Mouse (Mus musculus): ENCODE results near the gene Ephb4. TPM values are rescaled to one million over a fixed set of nuclear protein-coding genes. Genes with fewer than 3 reads are reported as not detected.

Gene Ephb4
- total and polyA plus RNA-seq, 3 experiments, result 35.2 to 53.9 (median 45.9) TPM

DNA sequence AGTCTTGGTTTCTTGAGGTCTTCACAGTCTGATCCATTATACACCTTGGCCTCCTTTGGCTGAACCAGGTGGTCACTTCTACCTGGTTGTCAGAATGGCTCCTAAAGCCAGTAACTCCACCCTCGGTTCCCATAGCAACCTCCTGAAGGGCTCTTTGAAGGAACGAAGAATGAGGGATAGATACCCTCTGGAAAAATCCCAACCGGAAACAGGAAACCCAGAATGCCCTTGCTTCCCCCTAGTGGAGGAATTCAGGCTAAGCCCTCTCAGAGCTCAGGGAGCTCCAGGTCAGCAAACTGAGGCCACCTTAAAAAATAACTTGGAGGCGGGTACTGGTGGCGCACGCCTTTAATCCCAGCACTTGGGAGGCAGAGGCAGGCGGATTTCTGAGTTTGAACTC, 26.3 kb downstream of the Ephb4 start:
- DNase-seq, result peak in 1 of 2 experiments; percentile 17
- intact Hi-C loops (cut with DNase I), result loop anchor here (1.0 to 5.0 kb wide), 3 partner anchors 25 to 244 kb away; partner anchors contain the start of gene Ephb4

DNA sequence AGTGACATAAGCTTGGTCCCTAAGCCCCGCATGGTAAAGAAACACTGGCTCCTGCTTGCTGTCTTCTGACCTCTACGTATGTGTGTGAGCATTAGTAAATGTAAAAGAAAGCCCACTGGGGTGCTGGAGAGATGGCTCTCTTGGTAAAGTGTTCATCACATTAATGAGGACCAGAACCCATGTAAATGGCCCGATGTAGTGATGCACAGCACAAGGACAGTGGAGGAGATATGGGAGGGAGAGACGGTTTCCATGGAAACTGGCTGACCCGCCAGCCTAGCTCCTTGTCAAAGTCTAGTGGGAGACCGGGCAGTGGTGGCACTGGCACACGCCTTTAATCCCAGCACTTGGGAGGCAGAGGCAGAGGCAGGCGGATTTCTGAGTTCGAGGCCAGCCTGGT, 26.8 kb downstream of the Ephb4 start:
- no peak for DNase-seq
- no peak overlapping the region for H3K4me3 ChIP-seq
- intact Hi-C loops (cut with DNase I), result loop anchor here (1.0 to 5.0 kb wide), 3 partner anchors 26 to 244 kb away; partner anchors contain the start of gene Ephb4
- peaks cover 14% of the 10 kb centered on the region for H3K4me1 ChIP-seq (ENCODE audit: control insufficient read depth, insufficient read depth, low read length)
- H3K79me2 ChIP-seq (replicated peaks; ENCODE audit: control insufficient read depth, insufficient read depth, low read length), result no peaks in the 10 kb centered on the region
- H3K27me3 ChIP-seq (ENCODE audit: control insufficient read depth, insufficient read depth, low read length), result no peaks in the 10 kb centered on the region
- no peak overlapping the region for H3K27ac ChIP-seq
- no peak overlapping the region for H3K9ac ChIP-seq (ENCODE audit: low read depth, low read length)
- H3K36me3 ChIP-seq (ENCODE audit: control insufficient read depth, insufficient read depth, low read length), result peaks cover 7% of the 10 kb centered on the region
- 0 out of 2 replicates have a peak, but pooled peaks have one; percentile 5 for TF ChIP-seq EP300 (IDR thresholded peaks at IDR 0.05; ENCODE audit: insufficient read depth, low read depth, low read length)
- no peak for TF ChIP-seq CTCF (IDR thresholded peaks at IDR 0.05)
- 34% methylated on average over 9 of the region's 9 CpGs for WGBS

More for the DNA sequence above, 26.3 kb downstream of the Ephb4 start:
- TF ChIP-seq CTCF (IDR thresholded peaks at IDR 0.05), result peak; percentile 69
- TF ChIP-seq POLR2A (IDR thresholded peaks at IDR 0.05; ENCODE audit: insufficient read depth, low read depth, low read length), result no peak
- TF ChIP-seq EP300 (IDR thresholded peaks at IDR 0.05; ENCODE audit: insufficient read depth, low read depth, low read length), result no peak
- 34% methylated on average over 7 of the region's 7 CpGs for WGBS
- Histone ChIP-seq H3K4me3 (no peak overlapping the region), H3K4me1 (ENCODE audit: control insufficient read depth, insufficient read depth, low read length) (peaks cover 14% of the 10 kb centered on the region), H3K27ac (no peak overlapping the region; the same call in 1 of the 2 replicates), H3K36me3 (ENCODE audit: control insufficient read depth, insufficient read depth, low read length) (peaks cover 7% of the 10 kb centered on the region), H3K27me3 (ENCODE audit: control insufficient read depth, insufficient read depth, low read length) (no peaks in the 10 kb centered on the region), H3K9ac (ENCODE audit: low read depth, low read length) (no peak overlapping the region), H3K79me2 (replicated peaks; ENCODE audit: control insufficient read depth, insufficient read depth, low read length) (no peaks in the 10 kb centered on the region)

DNA sequence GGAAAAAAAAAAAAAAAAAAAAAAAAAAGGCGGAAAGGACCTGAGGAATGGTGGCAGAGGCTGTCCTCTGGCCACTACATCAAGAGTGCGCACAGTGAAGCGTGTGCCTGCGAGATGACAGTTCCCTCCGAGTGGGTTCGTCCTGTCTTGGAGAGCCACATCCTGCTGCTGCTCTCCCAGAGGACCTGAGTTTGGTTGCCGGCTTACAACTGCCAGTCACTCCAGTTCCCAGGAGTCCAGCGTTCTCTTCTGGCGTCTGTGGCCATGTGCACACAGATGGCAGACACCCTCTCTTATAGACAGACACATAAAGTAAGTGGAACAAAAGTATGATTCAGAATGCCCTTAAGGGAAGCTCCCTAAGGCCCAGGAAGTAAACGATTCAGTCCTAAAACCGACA, 27.3 kb downstream of the Ephb4 start:
- Histone ChIP-seq H3K4me3 (no peak overlapping the region), H3K27ac (no peak overlapping the region), H3K36me3 (ENCODE audit: control insufficient read depth, insufficient read depth, low read length) (peaks cover 7% of the 10 kb centered on the region), H3K27me3 (ENCODE audit: control insufficient read depth, insufficient read depth, low read length) (no peaks in the 10 kb centered on the region), H3K9ac (ENCODE audit: low read depth, low read length) (no peak overlapping the region), H3K79me2 (replicated peaks; ENCODE audit: control insufficient read depth, insufficient read depth, low read length) (no peaks in the 10 kb centered on the region), H3K4me1 (ENCODE audit: control insufficient read depth, insufficient read depth, low read length) (peaks cover 14% of the 10 kb centered on the region)
- intact Hi-C loops (cut with DNase I), result loop anchor here (2.0 to 5.0 kb wide), 2 partner anchors 26 to 245 kb away; partner anchors contain the start of gene Ephb4
- 7% methylated on average over 10 of the region's 11 CpGs for WGBS
- 0 out of 2 replicates have a peak, but pooled peaks have one; percentile 1 for TF ChIP-seq CTCF (IDR thresholded peaks at IDR 0.05)
- TF ChIP-seq POLR2A (IDR thresholded peaks at IDR 0.05; ENCODE audit: insufficient read depth, low read depth, low read length), result no peak
- no peak for TF ChIP-seq EP300 (IDR thresholded peaks at IDR 0.05; ENCODE audit: insufficient read depth, low read depth, low read length)
- peak; percentile 46 to 50 for DNase-seq

- TF ChIP-seq EP300 (IDR thresholded peaks at IDR 0.05; ENCODE audit: insufficient read depth, low read depth, low read length) (no peak), CTCF (IDR thresholded peaks at IDR 0.05) (no peak), POLR2A (IDR thresholded peaks at IDR 0.05; ENCODE audit: insufficient read depth, low read depth, low read length) (0 out of 2 replicates have a peak, but pooled peaks have one; percentile 19)
- Histone ChIP-seq H3K9ac (ENCODE audit: low read depth, low read length) (no peak overlapping the region), H3K36me3 (ENCODE audit: control insufficient read depth, insufficient read depth, low read length) (peaks cover 7% of the 10 kb centered on the region), H3K27ac (no peak overlapping the region), H3K4me1 (ENCODE audit: control insufficient read depth, insufficient read depth, low read length) (peaks cover 14% of the 10 kb centered on the region), H3K27me3 (ENCODE audit: control insufficient read depth, insufficient read depth, low read length) (no peaks in the 10 kb centered on the region), H3K79me2 (replicated peaks; ENCODE audit: control insufficient read depth, insufficient read depth, low read length) (no peaks in the 10 kb centered on the region), H3K4me3 (no peak overlapping the region)
- WGBS, result 20% methylated on average over 11 of the region's 15 CpGs
- intact Hi-C loops (cut with DNase I), result loop anchor here (2.0 to 5.0 kb wide), 2 partner anchors 27 to 245 kb away; partner anchors contain the start of gene Ephb4
- no peak for DNase-seq
Observed at GRCm38 (mm10) chr5:137377603-137378002, 27.7 kb downstream of the Ephb4 start.

GRCm38 (mm10) chr5:137381152-137381551, 31.2 kb downstream of the Ephb4 start:
- DNase-seq, result peak; percentile 59 to 74
- no peak overlapping the region for H3K27ac ChIP-seq
- intact Hi-C loops (cut with DNase I), result loop anchor here (1.0 to 2.0 kb wide), 2 partner anchors 48 to 88 kb away; partner anchors contain the start of gene Slc12a9
- peak; percentile 80 for TF ChIP-seq CTCF (IDR thresholded peaks at IDR 0.05)
- TF ChIP-seq POLR2A (IDR thresholded peaks at IDR 0.05; ENCODE audit: insufficient read depth, low read depth, low read length), result no peak
- 0 out of 2 replicates have a peak, but pooled peaks have one; percentile 30 for TF ChIP-seq EP300 (IDR thresholded peaks at IDR 0.05; ENCODE audit: insufficient read depth, low read depth, low read length)
- 57% methylated on average over 4 of the region's 4 CpGs for WGBS
- H3K36me3 ChIP-seq (ENCODE audit: control insufficient read depth, insufficient read depth, low read length), result no peaks in the 10 kb centered on the region
- H3K27me3 ChIP-seq (ENCODE audit: control insufficient read depth, insufficient read depth, low read length), result no peaks in the 10 kb centered on the region
- H3K4me3 ChIP-seq, result no peak overlapping the region
- no peaks in the 10 kb centered on the region for H3K79me2 ChIP-seq (replicated peaks; ENCODE audit: control insufficient read depth, insufficient read depth, low read length)
- no peak overlapping the region for H3K9ac ChIP-seq (ENCODE audit: low read depth, low read length)
- H3K4me1 ChIP-seq (ENCODE audit: control insufficient read depth, insufficient read depth, low read length), result peaks cover 4% of the 10 kb centered on the region

GRCm38 (mm10) chr5:137383441-137383840, 33.5 kb downstream of the Ephb4 start:
- no peak for DNase-seq
- TF ChIP-seq POLR2A (IDR thresholded peaks at IDR 0.05; ENCODE audit: insufficient read depth, low read depth, low read length), result no peak
- TF ChIP-seq CTCF (IDR thresholded peaks at IDR 0.05), result no peak
- Histone ChIP-seq H3K9ac (ENCODE audit: low read depth, low read length) (no peak overlapping the region), H3K79me2 (replicated peaks; ENCODE audit: control insufficient read depth, insufficient read depth, low read length) (no peaks in the 10 kb centered on the region), H3K36me3 (ENCODE audit: control insufficient read depth, insufficient read depth, low read length) (no peaks in the 10 kb centered on the region), H3K27ac (no peak overlapping the region), H3K4me3 (no peak overlapping the region), H3K27me3 (ENCODE audit: control insufficient read depth, insufficient read depth, low read length) (no peaks in the 10 kb centered on the region), H3K4me1 (ENCODE audit: control insufficient read depth, insufficient read depth, low read length) (no peaks in the 10 kb centered on the region)
- 85% methylated on average over 7 of the region's 7 CpGs for whole genome bisulfite sequencing
- intact Hi-C loops (cut with DNase I), result no loop called here
